Mouse (Mus musculus): ENCODE results near the gene Foxa3. TPM values are rescaled to one million over a fixed set of nuclear protein-coding genes. Genes with fewer than 3 reads are reported as not detected.

The Foxa3 gene
- polyA plus RNA-seq, 1 experiment from 2014 or later: 45.8 TPM

- H3K4me1 ChIP-seq (replicated peaks): peaks cover 43% of the 10 kb centered on the region
- peak; percentile 90 for ATAC-seq (ENCODE audit: insufficient read depth)
- H3K9ac ChIP-seq: peak within 1 kb of the TSS; percentile 94
- under 1% methylated on average over 48 of the region's 50 CpGs for whole genome bisulfite sequencing (ENCODE audit: insufficient replicate concordance)
- H3K4me2 ChIP-seq: peak within 1 kb of the TSS; percentile 92
- peak within 1 kb of the TSS; percentile 90 for H3K4me3 ChIP-seq (replicated peaks)
- H3K36me3 ChIP-seq (replicated peaks): peaks cover 8% of the 10 kb centered on the region
- no peaks in the 10 kb centered on the region for H3K9me3 ChIP-seq (replicated peaks)
- H3K27me3 ChIP-seq: peaks cover 47% of the 10 kb centered on the region
- H3K27ac ChIP-seq (replicated peaks): peak within 1 kb of the TSS; percentile 64
Observed at GRCm38 (mm10) chr7:19024096-19024506, 763 bp upstream of the Foxa3 start, which contains the start of gene Sympk. Gene Sympk, plus strand, starts transcription at chr7:19024377.

GRCm38 (mm10) chr7:19022189-19022958 lies 964 bp downstream of the Foxa3 start:
- H3K9ac ChIP-seq: 0 out of 2 replicates have a peak overlapping the region, but pooled peaks have one; percentile 53
- H3K4me3 ChIP-seq (replicated peaks): peak overlapping the region; percentile 90
- H3K27ac ChIP-seq (replicated peaks): peak overlapping the region; percentile 38; the same call in 1 of the 2 replicates
- no peaks in the 10 kb centered on the region for H3K9me3 ChIP-seq (replicated peaks)
- peaks cover 37% of the 10 kb centered on the region for H3K4me1 ChIP-seq (replicated peaks)
- H3K4me2 ChIP-seq: peak overlapping the region; percentile 51; the same call in 1 of the 2 replicates
- H3K27me3 ChIP-seq: peaks cover 47% of the 10 kb centered on the region
- WGBS (ENCODE audit: insufficient replicate concordance): 46% methylated on average over 18 of the region's 18 CpGs
- no peak for ATAC-seq (ENCODE audit: insufficient read depth)
- no peaks in the 10 kb centered on the region for H3K36me3 ChIP-seq (replicated peaks)

DNA sequence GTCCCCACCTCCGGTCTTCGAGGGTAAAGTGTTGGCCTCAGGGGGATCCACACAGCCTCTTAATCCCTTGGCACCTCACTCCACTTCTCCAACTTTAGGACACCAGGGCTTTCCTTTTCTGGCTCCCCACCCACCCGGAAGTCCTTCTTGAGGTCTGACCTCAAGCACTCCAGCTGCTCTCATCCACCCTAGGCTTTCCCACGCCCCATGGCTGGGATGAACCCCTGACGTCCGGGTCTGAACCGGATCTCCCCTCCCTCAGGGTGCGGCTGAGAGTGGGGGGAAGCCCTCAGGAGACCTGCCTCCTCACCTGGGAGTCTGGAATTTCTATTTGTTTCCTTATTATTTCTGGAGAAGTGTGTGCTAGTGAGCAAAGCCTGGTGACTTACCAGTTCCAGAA lies 2.3 kb downstream of the Foxa3 start:
- Histone ChIP-seq H3K4me1 (replicated peaks) (peaks cover 27% of the 10 kb centered on the region), H3K4me2 (peak overlapping the region; percentile 51), H3K27me3 (peaks cover 47% of the 10 kb centered on the region), H3K36me3 (replicated peaks) (no peaks in the 10 kb centered on the region), H3K9ac (0 out of 2 replicates have a peak overlapping the region, but pooled peaks have one; percentile 1), H3K4me3 (replicated peaks) (peak overlapping the region; percentile 90), H3K9me3 (replicated peaks) (no peaks in the 10 kb centered on the region), H3K27ac (replicated peaks) (no peak overlapping the region)
- no peak for ATAC-seq (ENCODE audit: insufficient read depth)
- WGBS (ENCODE audit: insufficient replicate concordance): 15% methylated on average over 8 of the region's 8 CpGs

GRCm38 (mm10) chr7:19017909-19018308 lies 5.4 kb downstream of the Foxa3 start:
- H3K9ac ChIP-seq: no peak overlapping the region
- no peak overlapping the region for H3K4me2 ChIP-seq
- no peaks in the 10 kb centered on the region for H3K9me3 ChIP-seq (replicated peaks)
- ATAC-seq (ENCODE audit: insufficient read depth): no peak
- H3K27me3 ChIP-seq: peaks cover 50% of the 10 kb centered on the region
- no peak overlapping the region for H3K27ac ChIP-seq (replicated peaks)
- WGBS (ENCODE audit: insufficient replicate concordance): 67% methylated on average over 7 of the region's 7 CpGs
- H3K36me3 ChIP-seq (replicated peaks): no peaks in the 10 kb centered on the region
- no peak overlapping the region for H3K4me3 ChIP-seq (replicated peaks)
- H3K4me1 ChIP-seq (replicated peaks): peaks cover 11% of the 10 kb centered on the region

DNA sequence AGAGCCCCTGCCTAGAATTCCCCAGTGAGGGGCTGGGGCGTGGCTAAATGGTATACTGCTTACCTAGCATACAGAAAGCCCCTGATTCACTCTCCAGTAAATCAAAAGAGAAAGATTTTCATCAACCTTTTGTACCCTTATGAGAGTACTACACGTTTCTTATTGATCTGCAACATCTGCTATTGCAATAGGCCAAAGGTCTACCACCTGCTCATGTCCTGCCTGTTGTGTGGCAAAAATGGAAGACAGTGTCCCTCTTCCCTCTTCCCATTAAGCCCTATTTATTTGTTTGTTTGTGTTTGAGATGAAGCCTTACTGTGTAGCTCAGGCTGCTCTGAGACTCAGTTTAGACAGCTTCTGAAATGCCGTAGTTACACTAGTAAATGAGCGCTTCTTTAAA lies 7.3 kb downstream of the Foxa3 start:
- Histone ChIP-seq H3K36me3 (replicated peaks) (no peaks in the 10 kb centered on the region), H3K4me2 (no peak overlapping the region), H3K4me3 (replicated peaks) (no peak overlapping the region), H3K9me3 (replicated peaks) (no peaks in the 10 kb centered on the region), H3K27ac (replicated peaks) (no peak overlapping the region), H3K9ac (no peak overlapping the region), H3K4me1 (replicated peaks) (peaks cover 24% of the 10 kb centered on the region), H3K27me3 (peaks cover 39% of the 10 kb centered on the region)
- 74% methylated on average over 4 of the region's 4 CpGs for WGBS (ENCODE audit: insufficient replicate concordance)
- ATAC-seq (ENCODE audit: insufficient read depth): no peak

- H3K36me3 ChIP-seq (replicated peaks): no peaks in the 10 kb centered on the region
- peaks cover 33% of the 10 kb centered on the region for H3K4me1 ChIP-seq (replicated peaks)
- no peak overlapping the region for H3K27ac ChIP-seq (replicated peaks)
Observed at GRCm38 (mm10) chr7:19014452-19014851, 8.9 kb downstream of the Foxa3 start.

GRCm38 (mm10) chr7:19012882-19013281 lies 10.5 kb downstream of the Foxa3 start:
- WGBS (ENCODE audit: insufficient replicate concordance): 30% methylated on average over 2 of the region's 2 CpGs
- peaks cover 21% of the 10 kb centered on the region for H3K27me3 ChIP-seq
- H3K4me2 ChIP-seq: peak overlapping the region; percentile 61
- H3K27ac ChIP-seq (replicated peaks): peak overlapping the region; percentile 71
- no peak overlapping the region for H3K4me3 ChIP-seq (replicated peaks)
- peaks cover 44% of the 10 kb centered on the region for H3K4me1 ChIP-seq (replicated peaks)
- H3K9me3 ChIP-seq (replicated peaks): no peaks in the 10 kb centered on the region
- peak; percentile 56 for ATAC-seq (ENCODE audit: insufficient read depth)
- no peaks in the 10 kb centered on the region for H3K36me3 ChIP-seq (replicated peaks)
- no peak overlapping the region for H3K9ac ChIP-seq

More at GRCm38 (mm10) chr7:19014452-19014851, 8.9 kb downstream of the Foxa3 start:
- no peak overlapping the region for H3K4me2 ChIP-seq
- H3K9me3 ChIP-seq (replicated peaks): no peaks in the 10 kb centered on the region
- no peak for ATAC-seq (ENCODE audit: insufficient read depth)
- WGBS (ENCODE audit: insufficient replicate concordance): 69% methylated on average over 15 of the region's 15 CpGs
- no peak overlapping the region for H3K9ac ChIP-seq
- peaks cover 24% of the 10 kb centered on the region for H3K27me3 ChIP-seq
- no peak overlapping the region for H3K4me3 ChIP-seq (replicated peaks)

GRCm38 (mm10) chr7:19012025-19012621 lies 11.2 kb downstream of the Foxa3 start:
- peak overlapping the region; percentile 28 for H3K4me3 ChIP-seq (replicated peaks)
- peak overlapping the region; percentile 71 for H3K27ac ChIP-seq (replicated peaks)
- ATAC-seq (ENCODE audit: insufficient read depth): peak; percentile 41

DNA sequence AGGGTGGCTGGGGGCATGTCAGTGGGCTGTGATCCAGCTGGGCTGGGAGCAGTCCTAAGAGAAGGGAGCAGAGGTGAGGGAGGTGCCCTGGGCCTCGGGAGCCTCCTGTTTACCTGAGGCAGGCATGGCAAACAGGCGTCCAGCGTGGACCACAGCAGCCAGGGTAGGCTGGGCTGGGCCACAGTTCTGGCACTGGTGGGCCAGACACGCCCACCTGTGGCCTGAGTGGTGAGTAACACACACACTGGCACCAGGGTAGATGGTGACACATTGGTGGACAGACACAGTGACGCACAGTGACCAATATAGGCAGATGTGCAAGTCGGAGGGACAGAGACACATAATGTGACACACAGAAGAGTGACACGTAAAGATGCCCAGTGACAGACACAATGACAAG lies 12.8 kb downstream of the Foxa3 start:
- Histone ChIP-seq H3K9me3 (replicated peaks) (no peaks in the 10 kb centered on the region), H3K9ac (no peak overlapping the region), H3K27me3 (peaks cover 21% of the 10 kb centered on the region), H3K27ac (replicated peaks) (peak overlapping the region; percentile 20; the same call in 1 of the 2 replicates), H3K36me3 (replicated peaks) (peaks cover 7% of the 10 kb centered on the region), H3K4me1 (replicated peaks) (peaks cover 53% of the 10 kb centered on the region), H3K4me2 (no peak overlapping the region; the same call in 1 of the 2 replicates), H3K4me3 (replicated peaks) (no peak overlapping the region)
- ATAC-seq (ENCODE audit: insufficient read depth): no peak; the same call in 1 of the 2 replicates
- WGBS (ENCODE audit: insufficient replicate concordance): 51% methylated on average over 7 of the region's 7 CpGs

More at GRCm38 (mm10) chr7:19012025-19012621, 11.2 kb downstream of the Foxa3 start:
- 3% methylated on average over 31 of the region's 31 CpGs for WGBS (ENCODE audit: insufficient replicate concordance)
- H3K9me3 ChIP-seq (replicated peaks): no peaks in the 10 kb centered on the region
- peak overlapping the region; percentile 36 for H3K9ac ChIP-seq
- peaks cover 21% of the 10 kb centered on the region for H3K27me3 ChIP-seq
- peaks cover 44% of the 10 kb centered on the region for H3K4me1 ChIP-seq (replicated peaks)
- peak overlapping the region; percentile 61 for H3K4me2 ChIP-seq
- no peaks in the 10 kb centered on the region for H3K36me3 ChIP-seq (replicated peaks)

- H3K4me2 ChIP-seq: peak overlapping the region; percentile 99
- 66% methylated on average over 13 of the region's 13 CpGs for WGBS (ENCODE audit: insufficient replicate concordance)
- peaks cover 4% of the 10 kb centered on the region; the same call in 1 of the 2 replicates for H3K27me3 ChIP-seq
- peak; percentile 20 for ATAC-seq (ENCODE audit: insufficient read depth)
- H3K27ac ChIP-seq (replicated peaks): peak overlapping the region; percentile 63
- H3K36me3 ChIP-seq (replicated peaks): peaks cover 10% of the 10 kb centered on the region
- H3K4me1 ChIP-seq (replicated peaks): peaks cover 75% of the 10 kb centered on the region
- H3K9ac ChIP-seq: no peak overlapping the region
- no peaks in the 10 kb centered on the region for H3K9me3 ChIP-seq (replicated peaks)
- H3K4me3 ChIP-seq (replicated peaks): peak overlapping the region; percentile 6; the same call in 1 of the 2 replicates
Observed at GRCm38 (mm10) chr7:19007026-19007977, 16.0 kb downstream of the Foxa3 start.

All from liver, embryonic 15.5 days (tissue).